Mouse (Mus musculus) forebrain, embryonic 11.5 days (tissue): ENCODE results near the gene Ctsk. TPM values are rescaled to one million over a fixed set of nuclear protein-coding genes. Genes with fewer than 3 reads are reported as not detected.

Experiments
- ATAC-seq: fragments of 200-750 bp; cut with Nextera tagmentation; replicated peaks from 2 replicates; pipeline ENCODE4 v1.8.0; 2017; ENCODE audit warnings: moderate TSS enrichment; ENCODE audit not compliant: low FRiP score
- DNase-seq: peaks from one replicate; pipeline ENCODE4 v3.0.0-alpha.2; 2017; ENCODE audit warnings: low spot score
- H3K27ac ChIP-seq: fragments of 300-500 bp; sonication (generic); 2 replicates; pipeline ENCODE4 v1.5.1; 2014; ENCODE audit warnings: low read depth, low read length
- H3K27me3 ChIP-seq: fragments of 300-500 bp; sonication (generic); 2 replicates; pipeline ENCODE4 v1.6.1; 2014; ENCODE audit warnings: mild to moderate bottlenecking, low read length, mixed read lengths; ENCODE audit not compliant: control insufficient read depth, insufficient read depth
- H3K36me3 ChIP-seq: fragments of 300-500 bp; sonication (generic); 2 replicates; pipeline ENCODE4 v1.6.1; 2014; ENCODE audit warnings: mild to moderate bottlenecking, low read length, moderate library complexity, mixed read lengths; ENCODE audit not compliant: control insufficient read depth, insufficient read depth
- H3K4me1 ChIP-seq: fragments of 300-500 bp; sonication (generic); replicated peaks from 2 replicates; pipeline ENCODE4 v1.6.1; 2014; ENCODE audit warnings: low read length, mixed read lengths; ENCODE audit not compliant: control insufficient read depth, insufficient read depth
- H3K4me2 ChIP-seq: fragments of 300-500 bp; sonication (generic); 2 replicates; pipeline ENCODE4 v1.6.1; 2014; ENCODE audit warnings: low read depth, mild to moderate bottlenecking, low read length, moderate library complexity, mixed read lengths; ENCODE audit not compliant: severe bottlenecking
- H3K4me3 ChIP-seq: fragments of 300-500 bp; sonication (generic); 2 replicates; pipeline ENCODE4 v1.5.1; 2014; ENCODE audit warnings: low read depth, low read length
- H3K9ac ChIP-seq: fragments of 300-500 bp; sonication (generic); 2 replicates; pipeline ENCODE4 v1.6.1; 2014; ENCODE audit warnings: low read length
- H3K9me3 ChIP-seq: fragments of 300-500 bp; sonication (generic); 2 replicates; pipeline ENCODE4 v1.6.1; 2016; ENCODE audit warnings: low read length, mixed read lengths; ENCODE audit not compliant: control insufficient read depth
- WGBS: fragments of 180-500 bp; shearing (Covaris S2); extraction: QIAGEN DNeasy Blood & Tissue Kit; methylation state at CpG from one replicate; pipeline ENCODE4 v1.1.7; 2014; 5-methylcytosine and 5-hydroxymethylcytosine counted together
- polyA plus RNA-seq: library from polyadenylated mRNA; unstranded; fragments of >200 nt; fragmentation: Nextera tagmentation; extraction: Ambion mirVana; gene quantifications from 2 replicates; pipeline ENCODE4 v1.2.1, GENCODE M21; 2014

The Ctsk gene
- polyA plus RNA-seq: 5.0 and 5.6 TPM in 2 replicates

DNA sequence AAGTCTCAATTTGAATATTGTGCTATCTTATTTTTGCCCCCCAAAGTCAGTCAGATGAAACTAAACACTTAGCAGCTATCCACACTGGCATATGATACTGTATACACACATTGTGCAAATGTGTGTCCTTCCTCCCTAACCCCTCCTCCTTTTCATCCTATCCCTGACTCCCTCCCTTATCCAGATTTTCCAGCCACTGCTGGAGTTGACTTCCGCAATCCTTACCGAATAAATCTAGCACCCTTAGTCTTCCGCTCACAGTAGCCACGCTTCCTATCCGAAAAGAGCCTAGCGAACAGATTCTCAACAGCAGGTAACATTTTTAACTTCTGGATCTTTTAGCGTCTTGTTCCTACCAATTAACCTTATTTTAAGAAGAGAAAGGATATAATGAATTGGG lies at the start of gene Ctsk:
Gene Ctsk, plus strand, starts transcription at position 233 of the 400 bp plus-strand sequence.
- no peak for DNase-seq
- Histone ChIP-seq H3K36me3 (no peaks in the 10 kb centered on the region; the same call in 1 of the 2 replicates), H3K9ac (no peak within 1 kb of the TSS), H3K27ac (no peak within 1 kb of the TSS), H3K9me3 (no peaks in the 10 kb centered on the region), H3K4me1 (no peaks in the 10 kb centered on the region), H3K4me3 (no peak within 1 kb of the TSS), H3K27me3 (no peaks in the 10 kb centered on the region), H3K4me2 (no peak within 1 kb of the TSS)
- ATAC-seq: no peak
- 89% methylated on average over 7 of the region's 7 CpGs for WGBS

GRCm38 (mm10) chr3:95450408-95450807 lies 48.6 kb upstream of the Ctsk start:
- H3K36me3 ChIP-seq: no peaks in the 10 kb centered on the region; the same call in 1 of the 2 replicates
- ATAC-seq: no peak
- H3K4me2 ChIP-seq: no peak overlapping the region
- H3K27ac ChIP-seq: no peak overlapping the region
- no peak overlapping the region for H3K4me3 ChIP-seq
- peak; percentile 52 for DNase-seq
- no peaks in the 10 kb centered on the region for H3K27me3 ChIP-seq
- no peaks in the 10 kb centered on the region for H3K9me3 ChIP-seq
- WGBS: 70% methylated on average over 1 of the region's 1 CpGs
- no peaks in the 10 kb centered on the region for H3K4me1 ChIP-seq
- no peak overlapping the region for H3K9ac ChIP-seq

- Histone ChIP-seq H3K4me3 (no peak overlapping the region), H3K27me3 (no peaks in the 10 kb centered on the region), H3K4me1 (no peaks in the 10 kb centered on the region), H3K9ac (no peak overlapping the region), H3K9me3 (no peaks in the 10 kb centered on the region), H3K36me3 (no peaks in the 10 kb centered on the region; the same call in 1 of the 2 replicates), H3K4me2 (no peak overlapping the region), H3K27ac (no peak overlapping the region)
- DNase-seq: no peak
- WGBS: 90% methylated on average over 3 of the region's 3 CpGs
- no peak for ATAC-seq
Observed at GRCm38 (mm10) chr3:95450915-95451314, 48.1 kb upstream of the Ctsk start.

DNA sequence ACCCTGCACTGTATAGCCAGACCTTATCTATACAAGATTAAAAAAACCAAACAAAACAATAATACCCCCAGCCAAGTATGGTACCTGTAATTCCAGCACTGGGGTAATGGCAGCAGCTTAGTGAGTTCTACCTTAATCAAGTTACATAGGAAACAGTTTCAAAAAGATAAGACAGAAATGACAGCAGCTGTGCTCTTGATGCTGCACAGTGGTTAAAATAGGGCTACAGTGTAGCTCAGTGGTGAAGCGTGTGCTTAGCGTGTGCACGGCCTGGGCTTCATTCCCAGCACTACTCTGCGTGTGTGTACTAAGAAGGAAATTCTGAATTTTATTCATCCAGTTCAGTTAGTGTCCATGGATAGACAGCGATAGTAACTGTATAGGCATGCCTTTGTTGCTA lies 42.7 kb upstream of the Ctsk start:
- DNase-seq (no peak), ATAC-seq (no peak)
- Histone ChIP-seq H3K4me1 (no peaks in the 10 kb centered on the region), H3K27ac (no peak overlapping the region), H3K4me3 (no peak overlapping the region), H3K9ac (no peak overlapping the region), H3K36me3 (no peaks in the 10 kb centered on the region; the same call in 1 of the 2 replicates), H3K4me2 (no peak overlapping the region), H3K9me3 (no peaks in the 10 kb centered on the region), H3K27me3 (no peaks in the 10 kb centered on the region)
- 97% methylated on average over 5 of the region's 5 CpGs for WGBS

DNA sequence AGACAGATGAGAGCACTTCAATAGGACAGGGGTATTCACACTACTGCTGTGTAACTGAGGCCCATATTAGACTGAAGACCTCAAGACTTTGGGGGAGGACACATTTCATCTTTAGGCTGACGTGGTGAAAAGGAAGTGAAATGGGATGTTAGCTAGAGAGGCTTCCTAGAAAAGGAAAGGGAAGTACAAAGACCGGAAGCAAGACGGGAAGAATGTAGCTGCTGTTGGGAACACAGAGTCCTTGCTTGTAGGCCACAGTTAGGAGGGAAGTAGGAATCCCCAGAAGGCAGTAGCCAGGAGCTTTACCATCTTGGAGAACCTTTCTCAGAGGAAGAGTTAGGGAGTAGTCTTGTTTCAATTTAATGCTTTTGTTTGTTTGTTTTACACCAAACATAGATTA lies 41.3 kb upstream of the Ctsk start:
- no peaks in the 10 kb centered on the region for H3K27me3 ChIP-seq
- H3K4me2 ChIP-seq: no peak overlapping the region
- H3K36me3 ChIP-seq: no peaks in the 10 kb centered on the region; the same call in 1 of the 2 replicates
- no peak overlapping the region for H3K4me3 ChIP-seq
- ATAC-seq: no peak
- no peaks in the 10 kb centered on the region for H3K4me1 ChIP-seq
- no peak overlapping the region for H3K27ac ChIP-seq
- H3K9me3 ChIP-seq: no peaks in the 10 kb centered on the region
- no peak overlapping the region for H3K9ac ChIP-seq
- no peak for DNase-seq
- 82% methylated on average over 3 of the region's 3 CpGs for WGBS

DNA sequence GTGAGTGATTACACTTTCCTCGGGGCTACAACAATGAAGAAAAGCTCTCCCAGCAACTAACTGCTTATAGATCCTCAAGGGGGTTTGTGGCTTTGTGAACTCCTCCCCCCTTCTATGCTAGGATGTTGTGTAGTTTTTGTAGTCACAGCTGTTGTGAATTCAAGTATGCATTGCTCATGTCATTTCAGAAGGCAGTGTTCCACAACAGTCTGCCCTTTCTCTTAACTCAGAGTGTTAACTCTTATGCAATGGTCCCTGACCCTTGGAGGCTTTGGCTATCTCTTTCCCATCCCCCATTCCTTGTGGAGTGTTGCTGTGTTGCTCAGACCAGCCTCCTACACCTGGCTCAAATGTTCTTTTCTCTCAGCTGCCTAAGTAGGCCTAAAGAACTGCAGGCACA lies 39.7 kb upstream of the Ctsk start:
- Histone ChIP-seq H3K27me3 (no peaks in the 10 kb centered on the region), H3K27ac (no peak overlapping the region), H3K36me3 (no peaks in the 10 kb centered on the region), H3K4me2 (no peak overlapping the region), H3K9ac (no peak overlapping the region), H3K4me1 (no peaks in the 10 kb centered on the region), H3K9me3 (no peaks in the 10 kb centered on the region), H3K4me3 (no peak overlapping the region)
- DNase-seq (no peak), ATAC-seq (no peak)
- WGBS: 84% methylated on average over 1 of the region's 1 CpGs

DNA sequence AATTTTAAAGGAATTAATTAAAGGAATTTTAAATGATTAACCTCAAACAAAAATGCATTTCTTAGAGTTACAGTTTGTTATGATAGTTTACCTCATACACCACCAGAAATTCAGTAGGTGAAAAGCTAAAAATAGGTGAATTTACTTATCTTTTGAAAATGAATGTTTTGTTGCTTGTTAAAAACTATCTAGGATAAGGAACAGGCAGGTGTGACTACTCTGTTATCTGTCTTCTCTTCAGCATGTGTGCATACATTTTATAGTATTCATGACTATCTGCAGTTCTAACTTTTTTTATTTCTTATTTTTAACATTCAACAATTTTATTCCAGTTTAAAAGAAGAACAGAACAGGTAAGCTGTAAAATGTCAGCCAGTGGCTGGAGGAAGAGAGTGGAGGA lies 35.2 kb upstream of the Ctsk start:
- Histone ChIP-seq H3K9me3 (no peaks in the 10 kb centered on the region), H3K4me1 (no peaks in the 10 kb centered on the region), H3K27ac (no peak overlapping the region), H3K27me3 (no peaks in the 10 kb centered on the region), H3K9ac (no peak overlapping the region), H3K4me3 (no peak overlapping the region), H3K36me3 (no peaks in the 10 kb centered on the region; the same call in 1 of the 2 replicates), H3K4me2 (no peak overlapping the region)
- DNase-seq: no peak
- ATAC-seq: no peak

GRCm38 (mm10) chr3:95478966-95479365 lies 20.1 kb upstream of the Ctsk start:
- H3K27ac ChIP-seq: no peak overlapping the region
- H3K36me3 ChIP-seq: no peaks in the 10 kb centered on the region; the same call in 1 of the 2 replicates
- DNase-seq (no peak), ATAC-seq (no peak)
- no peak overlapping the region for H3K4me2 ChIP-seq
- no peak overlapping the region for H3K9ac ChIP-seq
- no peak overlapping the region for H3K4me3 ChIP-seq
- no peaks in the 10 kb centered on the region for H3K9me3 ChIP-seq
- no peaks in the 10 kb centered on the region for H3K4me1 ChIP-seq
- 93% methylated on average over 1 of the region's 1 CpGs for WGBS
- H3K27me3 ChIP-seq: no peaks in the 10 kb centered on the region

GRCm38 (mm10) chr3:95486421-95486820 lies 12.6 kb upstream of the Ctsk start:
- no peaks in the 10 kb centered on the region for H3K27me3 ChIP-seq
- no peak overlapping the region for H3K27ac ChIP-seq
- DNase-seq (no peak), ATAC-seq (no peak)
- no peak overlapping the region for H3K4me3 ChIP-seq
- H3K36me3 ChIP-seq: no peaks in the 10 kb centered on the region; the same call in 1 of the 2 replicates
- H3K4me1 ChIP-seq: no peaks in the 10 kb centered on the region
- no peaks in the 10 kb centered on the region for H3K9me3 ChIP-seq
- no peak overlapping the region for H3K4me2 ChIP-seq
- WGBS: 94% methylated on average over 2 of the region's 2 CpGs
- H3K9ac ChIP-seq: no peak overlapping the region
